Mouse (Mus musculus) thymus, postnatal 0 days (tissue): ENCODE measurements around the gene Noto. TPM values are rescaled to one million over a fixed set of nuclear protein-coding genes. Genes with fewer than 3 reads are reported as not detected.

Experiments
- DNase-seq: peaks from one replicate; pipeline ENCODE4 v3.0.0-alpha.2; 2015; ENCODE audit warnings: low spot score
- polyA plus RNA-seq: library from polyadenylated mRNA; unstranded; fragments of >200 nt; fragmentation: Nextera tagmentation; extraction: Ambion mirVana; gene quantifications from 2 replicates; pipeline ENCODE4 v1.2.1, GENCODE M21; 2015

Noto gene
- polyA plus RNA-seq, 1 experiment from 2014 or later = not detected

- no peak for DNase-seq
Observed at GRCm38 (mm10) chr6:85472542-85472941, 48.9 kb downstream of the Noto start.

DNA sequence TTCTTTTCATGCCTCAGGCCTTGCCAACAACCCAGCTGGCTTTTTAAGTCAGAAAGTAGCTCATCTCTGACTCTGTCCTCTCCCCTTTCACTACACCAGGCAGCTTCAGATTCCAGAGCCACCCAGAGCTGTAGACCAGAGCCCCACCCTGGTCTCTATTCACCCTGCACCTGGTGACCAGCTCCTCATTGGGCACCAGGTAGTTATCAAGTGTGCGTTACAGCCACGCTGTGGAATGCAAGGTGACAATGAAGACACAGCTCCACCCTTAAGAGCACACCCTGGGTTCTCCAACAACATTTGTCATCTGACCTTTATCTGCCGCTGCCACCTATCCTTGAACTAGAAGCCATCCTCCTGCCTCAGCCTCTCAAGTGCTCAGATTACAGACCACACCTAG lies 51.9 kb downstream of the Noto start:
- DNase-seq = no peak

GRCm38 (mm10) chr6:85477366-85477917 lies 53.8 kb downstream of the Noto start:
- DNase-seq = peak; percentile 17

DNA sequence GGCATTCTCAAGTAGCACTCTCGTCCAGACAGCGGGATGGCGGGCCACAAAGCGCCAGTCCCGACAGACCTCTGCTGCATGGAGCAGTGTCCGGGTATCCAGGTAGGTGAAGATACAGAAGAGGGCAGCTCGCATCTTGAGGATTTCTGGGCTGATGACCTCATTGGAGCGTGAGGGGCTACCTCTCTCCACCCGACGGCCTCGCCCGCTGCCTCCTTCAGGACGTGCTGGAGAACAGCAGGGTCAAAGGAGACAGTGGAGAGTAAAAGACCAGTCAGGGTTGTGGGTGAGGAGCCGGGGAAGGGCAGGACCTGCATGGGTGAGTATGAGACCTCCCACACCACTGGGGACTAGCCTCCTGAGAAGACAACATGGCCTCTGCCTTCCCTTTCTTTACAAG lies 54.7 kb downstream of the Noto start:
- no peak for DNase-seq

Other genes with a start within 250 kb of the Noto start
- gene Emx1, start 236.4 kb upstream of the Noto start, polyA plus RNA-seq = 0.10 TPM in 1 of 2 replicates, not detected in the other
- 4.4 and 5.1 TPM in 2 replicates for gene Sfxn5, start 90.5 kb upstream of the Noto start, polyA plus RNA-seq
- 4.3 and 4.7 TPM in 2 replicates for gene Rab11fip5, start 49.3 kb upstream of the Noto start, polyA plus RNA-seq
- 28.6 and 29.1 TPM in 2 replicates for gene Smyd5, start 8.1 kb downstream of the Noto start, polyA plus RNA-seq
- 415 and 437 TPM in 2 replicates for gene Cct7, start 27.6 kb downstream of the Noto start, polyA plus RNA-seq
- 51.9 and 56.7 TPM in 2 replicates for gene Pradc1, start 28.1 kb downstream of the Noto start, polyA plus RNA-seq
- 0.04 TPM in 1 of 2 replicates, not detected in the other for gene Fbxo41, start 79.1 kb downstream of the Noto start, polyA plus RNA-seq
- 0.05 TPM in 1 of 2 replicates, not detected in the other for gene Egr4, start 89.7 kb downstream of the Noto start, polyA plus RNA-seq
- gene Alms1, start 163.6 kb downstream of the Noto start, polyA plus RNA-seq = 2.6 and 2.9 TPM in 2 replicates